Comparison of ENCODE assay signal across 8 mouse cellular contexts in genomic region chr15:80263610-80264575, GRCm38 (mm10). TPM values are rescaled to one million over a fixed set of nuclear protein-coding genes. Genes with fewer than 3 reads are reported as not detected.
DNase-seq lines count a peak whose midpoint lies in the region; ATAC-seq and TF ChIP-seq lines count a peak whose summit lies in the region.

TSS of gene Rps19bp1 (minus strand) at chr15:80264315.

- peak; percentile 97 for DNase-seq in CD4-positive helper T cell, adult 2 months (ENCODE audit: low read depth, low spot score)
- peak; percentile 97 for DNase-seq in brain, embryonic 14.5 days (ENCODE audit: low read depth)
- DNase-seq in kidney, postnatal 0 days (ENCODE audit: low spot score), result peak; percentile 96
- DNase-seq in natural killer cell, adult 2 months (ENCODE audit: low spot score in 2 of 2), result peak; percentile 85 to 89

- H3K36me3 ChIP-seq in erythroblast, embryonic 14.5 days (ENCODE audit: control insufficient read depth), result peaks cover 39% of the 10 kb centered on the region
- H3K36me3 ChIP-seq in heart, embryonic 12.5 days, result peaks cover 16% of the 10 kb centered on the region
- H3K36me3 ChIP-seq in kidney, postnatal 0 days (ENCODE audit: insufficient read depth, low read length), result no peaks in the 10 kb centered on the region
- H3K36me3 ChIP-seq in liver, embryonic 12.5 days, result peaks cover 40% of the 10 kb centered on the region
- 0 out of 2 replicates have a peak, but pooled peaks cover 4% of the 10 kb centered on the region for H3K36me3 ChIP-seq in stomach, embryonic 15.5 days

- H3K9me3 ChIP-seq in erythroblast, embryonic 14.5 days (ENCODE audit: control insufficient read depth, low read length), result peaks cover 2% of the 10 kb centered on the region; the same call in 1 of the 2 replicates
- H3K9me3 ChIP-seq in heart, embryonic 12.5 days (replicated peaks), result no peaks in the 10 kb centered on the region
- H3K9me3 ChIP-seq in kidney, postnatal 0 days (replicated peaks; ENCODE audit: low read length), result no peaks in the 10 kb centered on the region
- H3K9me3 ChIP-seq in liver, embryonic 12.5 days (replicated peaks), result no peaks in the 10 kb centered on the region
- H3K9me3 ChIP-seq in stomach, embryonic 15.5 days, result no peaks in the 10 kb centered on the region

- peak within 1 kb of the TSS; percentile 94 for H3K9ac ChIP-seq in heart, embryonic 12.5 days
- peak within 1 kb of the TSS; percentile 86 for H3K9ac ChIP-seq in kidney, postnatal 0 days (ENCODE audit: low read depth, low read length)
- H3K9ac ChIP-seq in liver, embryonic 12.5 days, result peak within 1 kb of the TSS; percentile 94
- peak within 1 kb of the TSS; percentile 74 for H3K9ac ChIP-seq in stomach, embryonic 15.5 days

- peaks cover 53% of the 10 kb centered on the region for H3K4me1 ChIP-seq in erythroblast, embryonic 14.5 days (ENCODE audit: control insufficient read depth)
- H3K4me1 ChIP-seq in heart, embryonic 12.5 days (replicated peaks), result peaks cover 23% of the 10 kb centered on the region
- H3K4me1 ChIP-seq in kidney, postnatal 0 days (replicated peaks; ENCODE audit: insufficient read depth, low read length), result peaks cover 4% of the 10 kb centered on the region; the same call in 1 of the 2 replicates
- peaks cover 46% of the 10 kb centered on the region for H3K4me1 ChIP-seq in liver, embryonic 12.5 days
- peaks cover 20% of the 10 kb centered on the region for H3K4me1 ChIP-seq in stomach, embryonic 15.5 days

- peak within 1 kb of the TSS; percentile 81 for H3K4me2 ChIP-seq in heart, embryonic 12.5 days
- peak within 1 kb of the TSS; percentile 70 for H3K4me2 ChIP-seq in kidney, postnatal 0 days (ENCODE audit: low read length)
- H3K4me2 ChIP-seq in liver, embryonic 12.5 days, result peak within 1 kb of the TSS; percentile 91
- H3K4me2 ChIP-seq in stomach, embryonic 15.5 days, result peak within 1 kb of the TSS; percentile 85

- TF ChIP-seq CTCF in brain, embryonic 14.5 days (IDR thresholded peaks at IDR 0.05; ENCODE audit: borderline replicate concordance, extremely low read depth, insufficient read depth, insufficient read length), result no peak
- TF ChIP-seq CTCF in kidney, postnatal 0 days (IDR thresholded peaks at IDR 0.05; ENCODE audit: low read depth), result no peak

- H3K27me3 ChIP-seq in erythroblast, embryonic 14.5 days (ENCODE audit: control insufficient read depth), result no peaks in the 10 kb centered on the region
- H3K27me3 ChIP-seq in heart, embryonic 12.5 days (replicated peaks), result 0 out of 2 replicates have a peak, but pooled peaks cover 5% of the 10 kb centered on the region
- no peaks in the 10 kb centered on the region for H3K27me3 ChIP-seq in kidney, postnatal 0 days (ENCODE audit: insufficient read depth, low read length)
- 0 out of 2 replicates have a peak, but pooled peaks cover 2% of the 10 kb centered on the region for H3K27me3 ChIP-seq in liver, embryonic 12.5 days (replicated peaks)
- H3K27me3 ChIP-seq in stomach, embryonic 15.5 days (replicated peaks), result no peaks in the 10 kb centered on the region

- peak; percentile 90 for ATAC-seq in heart, embryonic 12.5 days (ENCODE audit: insufficient number of reproducible peaks, low FRiP score)
- peak; percentile 75 for ATAC-seq in kidney, postnatal 0 days (replicated peaks; ENCODE audit: low FRiP score, low read depth)
- peak; percentile 92 for ATAC-seq in liver, embryonic 12.5 days
- peak; percentile 90 for ATAC-seq in stomach, embryonic 15.5 days (ENCODE audit: insufficient read depth, low FRiP score, low read depth)

- peak within 1 kb of the TSS; percentile 80 for H3K4me3 ChIP-seq in erythroblast, embryonic 14.5 days (replicated peaks)
- peak within 1 kb of the TSS; percentile 90 for H3K4me3 ChIP-seq in heart, embryonic 12.5 days
- H3K4me3 ChIP-seq in kidney, postnatal 0 days (replicated peaks; ENCODE audit: low read depth, low read length), result peak within 1 kb of the TSS; percentile 88
- peak within 1 kb of the TSS; percentile 95 for H3K4me3 ChIP-seq in liver, embryonic 12.5 days
- peak within 1 kb of the TSS; percentile 86 for H3K4me3 ChIP-seq in stomach, embryonic 15.5 days (replicated peaks)

- TF ChIP-seq POLR2A in brain, embryonic 14.5 days (IDR thresholded peaks at IDR 0.05; ENCODE audit: borderline replicate concordance, extremely low read depth, insufficient read depth, insufficient read length, poor library complexity, severe bottlenecking), result peak; percentile 58; the same call in 1 of the 2 replicates

- 0 out of 2 replicates have a peak within 1 kb of the TSS, but pooled peaks have one; percentile 26 for H3K27ac ChIP-seq in heart, embryonic 12.5 days (ENCODE audit: poor library complexity, severe bottlenecking)
- peak within 1 kb of the TSS; percentile 63 for H3K27ac ChIP-seq in kidney, postnatal 0 days
- H3K27ac ChIP-seq in liver, embryonic 12.5 days, result peak within 1 kb of the TSS; percentile 81
- H3K27ac ChIP-seq in stomach, embryonic 15.5 days, result peak within 1 kb of the TSS; percentile 56

- under 1% methylated on average over 66 of the region's 66 CpGs for WGBS in heart, embryonic 12.5 days
- 2% methylated on average over 66 of the region's 66 CpGs for WGBS in kidney, postnatal 0 days
- WGBS in liver, embryonic 12.5 days (ENCODE audit: insufficient replicate concordance), result under 1% methylated on average over 66 of the region's 66 CpGs
- under 1% methylated on average over 66 of the region's 66 CpGs for WGBS in stomach, embryonic 15.5 days

RNA-seq across cellular contexts. Expression of gene Rps19bp1, which starts in this region (rescaled TPM):
- 51.4 and 54.7 TPM in 2 replicates for polyA plus RNA-seq in brain, embryonic 14.5 days (2012; rRNA removed)
- 6.6 and 8.7 TPM in 2 replicates for polyA plus RNA-seq in erythroblast, embryonic 14.5 days (2012)
- 37.9 and 42.4 TPM in 2 replicates for polyA plus RNA-seq in heart, embryonic 12.5 days (2016; fragmentation: Nextera tagmentation; extraction: Ambion mirVana)
- 53.5 and 62.7 TPM in 2 replicates for polyA plus RNA-seq in kidney, postnatal 0 days (2015; fragmentation: Nextera tagmentation; extraction: Ambion mirVana)
- polyA plus RNA-seq in liver, embryonic 12.5 days (2016; fragmentation: Nextera tagmentation; extraction: Ambion mirVana), result 46.8 and 47.0 TPM in 2 replicates
- polyA plus RNA-seq in stomach, embryonic 15.5 days (2015; fragmentation: Nextera tagmentation; extraction: Ambion mirVana), result 50.2 and 55.3 TPM in 2 replicates

Comparison
In these comparisons a context has a peak if more than half of its experiments do, and no peak if none do; other contexts are left out.
1. Peak in every context shown above with its lines: DNase-seq, ATAC-seq, H3K4me3 ChIP-seq and H3K27ac ChIP-seq.
2. H3K27ac ChIP-seq: peak in every context shown above with its lines; median percentile 81 in liver, embryonic 12.5 days; 63 in kidney, postnatal 0 days; 56 in stomach, embryonic 15.5 days; 26 in heart, embryonic 12.5 days.